Mouse (Mus musculus): ENCODE data around the gene Ppp1r2. TPM values are rescaled to one million over a fixed set of nuclear protein-coding genes. Genes with fewer than 3 reads are reported as not detected.
"Not testable (repeated sequence)": the region's sequence is repeated elsewhere in the genome, so short reads cannot be mapped to it uniquely, and the experiment has no call there.

Ppp1r2 gene
- total RNA-seq (2021), result 10 to 100 TPM; 70.6 to 78.2 TPM
- long read RNA-seq, experiment 1, full-length matches to known transcripts, result 196 of 210 reads
- long read RNA-seq, experiment 1, partial matches to known transcripts, result 9 of 210 reads
- long read RNA-seq, experiment 1, other reads (novel, unspliced or antisense), result 5 of 210 reads
- long read RNA-seq, experiment 2, full-length matches to known transcripts, result 132 of 143 reads
- long read RNA-seq, experiment 2, partial matches to known transcripts, result 4 of 143 reads
- long read RNA-seq, experiment 2, other reads (novel, unspliced or antisense), result 7 of 143 reads

- intact Hi-C loops (cut with DNase I), result loop anchor here (5.0 kb wide), 2 partner anchors 72 to 73 kb away; partner anchors contain the start of gene Acap2
Observed at GRCm38 (mm10) chr16:31274674-31275460, at the start of gene Ppp1r2. Gene Ppp1r2, minus strand, starts transcription at chr16:31275277.

GRCm38 (mm10) chr16:31321501-31321900, 46.4 kb upstream of the Ppp1r2 start:
- intact Hi-C loops (cut with DNase I), result no loop called here
- DNase-seq (ENCODE audit: low spot score in 2 of 2), result no peak

More at GRCm38 (mm10) chr16:31274674-31275460, at the start of gene Ppp1r2:
- DNase-seq (ENCODE audit: low spot score in 2 of 2), result peak; percentile 85 to 90

- DNase-seq (ENCODE audit: low spot score in 2 of 2), result no peak
- intact Hi-C loops (cut with DNase I), result no loop called here
Observed at GRCm38 (mm10) chr16:31320954-31321353, 45.9 kb upstream of the Ppp1r2 start.

- DNase-seq (ENCODE audit: low spot score in 2 of 2); intact Hi-C loops (cut with DNase I): not testable (repeated sequence)
Observed at GRCm38 (mm10) chr16:31319723-31320122, 44.6 kb upstream of the Ppp1r2 start.

GRCm38 (mm10) chr16:31319316-31319715, 44.2 kb upstream of the Ppp1r2 start:
- intact Hi-C loops (cut with DNase I), result no loop called here
- no peak for DNase-seq (ENCODE audit: low spot score in 2 of 2)

GRCm38 (mm10) chr16:31318418-31318817, 43.3 kb upstream of the Ppp1r2 start:
- intact Hi-C loops (cut with DNase I), result no loop called here
- no peak for DNase-seq (ENCODE audit: low spot score in 2 of 2)

- DNase-seq (ENCODE audit: low spot score in 2 of 2), result peak in 1 of 2 experiments; percentile 27
- intact Hi-C loops (cut with DNase I), result not testable (repeated sequence)
Observed at GRCm38 (mm10) chr16:31316246-31317143, 41.4 kb upstream of the Ppp1r2 start.

- DNase-seq (ENCODE audit: low spot score in 2 of 2), result no peak
- intact Hi-C loops (cut with DNase I), result no loop called here
Observed at GRCm38 (mm10) chr16:31315294-31315693, 40.2 kb upstream of the Ppp1r2 start.

GRCm38 (mm10) chr16:31314497-31315233, 39.6 kb upstream of the Ppp1r2 start, which contains the start of gene Apod:
Gene Apod, minus strand, starts transcription at chr16:31314808.
- intact Hi-C loops (cut with DNase I), result no loop called here
- DNase-seq (ENCODE audit: low spot score in 2 of 2), result no peak

GRCm38 (mm10) chr16:31313611-31314010, 38.5 kb upstream of the Ppp1r2 start:
- intact Hi-C loops (cut with DNase I), result no loop called here
- no peak for DNase-seq (ENCODE audit: low spot score in 2 of 2)

- intact Hi-C loops (cut with DNase I), result no loop called here
- DNase-seq (ENCODE audit: low spot score in 2 of 2), result peak; percentile 43 to 50
Observed at GRCm38 (mm10) chr16:31312296-31312695, 37.2 kb upstream of the Ppp1r2 start.

GRCm38 (mm10) chr16:31305199-31305919, 30.3 kb upstream of the Ppp1r2 start:
- no peak for DNase-seq (ENCODE audit: low spot score in 2 of 2)
- intact Hi-C loops (cut with DNase I), result no loop called here

GRCm38 (mm10) chr16:31303276-31303675, 28.2 kb upstream of the Ppp1r2 start:
- no peak for DNase-seq (ENCODE audit: low spot score in 2 of 2)

GRCm38 (mm10) chr16:31300883-31301532, 25.9 kb upstream of the Ppp1r2 start:
- intact Hi-C loops (cut with DNase I), result no loop called here
- DNase-seq (ENCODE audit: low spot score in 2 of 2), result no peak

More at GRCm38 (mm10) chr16:31303276-31303675, 28.2 kb upstream of the Ppp1r2 start:
- intact Hi-C loops (cut with DNase I), result no loop called here

- intact Hi-C loops (cut with DNase I), result no loop called here
Observed at GRCm38 (mm10) chr16:31300467-31300866, 25.4 kb upstream of the Ppp1r2 start.

GRCm38 (mm10) chr16:31299960-31300353, 24.9 kb upstream of the Ppp1r2 start:
- DNase-seq (ENCODE audit: low spot score in 2 of 2), result no peak
- intact Hi-C loops (cut with DNase I), result no loop called here

More at GRCm38 (mm10) chr16:31300467-31300866, 25.4 kb upstream of the Ppp1r2 start:
- no peak for DNase-seq (ENCODE audit: low spot score in 2 of 2)

GRCm38 (mm10) chr16:31299164-31299959, 24.3 kb upstream of the Ppp1r2 start:
- intact Hi-C loops (cut with DNase I), result no loop called here
- DNase-seq (ENCODE audit: low spot score in 2 of 2), result no peak

Measured in left cerebral cortex, postnatal 14 days (tissue).